Mouse (Mus musculus) bone marrow, adult 2 months (tissue): Measurements from ENCODE around the gene Lpar1. TPM values are rescaled to one million over a fixed set of nuclear protein-coding genes. Genes with fewer than 3 reads are reported as not detected.

ENCODE experiments used
- H3K27ac ChIP-seq: fragments of 200-500 bp; 2 replicates; pipeline ENCODE4 v1.5.1; 2012; ENCODE audit warnings: low read depth, mild to moderate bottlenecking, control low read depth, inconsistent platforms, low read length; ENCODE audit not compliant: control insufficient read depth, poor library complexity, insufficient read depth
- H3K4me1 ChIP-seq: fragments of 200-500 bp; 2 replicates; pipeline ENCODE4 v1.6.1; 2011; ENCODE audit warnings: low read length; ENCODE audit not compliant: control insufficient read depth, insufficient read depth
- H3K4me3 ChIP-seq: fragments of 200-500 bp; replicated peaks from 2 replicates; pipeline ENCODE3; 2011; ENCODE audit warnings: mild to moderate bottlenecking, low read depth, low read length, control low read depth; ENCODE audit not compliant: control insufficient read depth
- CTCF ChIP-seq: fragments of 200-500 bp; IDR thresholded peaks from 2 replicates; pipeline ENCODE4 v1.5.1; 2011; ENCODE audit warnings: low read length, control low read depth; ENCODE audit not compliant: control insufficient read depth, insufficient read depth
- POLR2A ChIP-seq: fragments of 200-500 bp; IDR thresholded peaks from 2 replicates; pipeline ENCODE4 v1.6.1; 2011; ENCODE audit warnings: low read depth, mild to moderate bottlenecking, control low read depth, low read length, borderline replicate concordance; ENCODE audit not compliant: control insufficient read depth
- WGBS: fragments of 180-500 bp; shearing (Covaris S2); methylation state at CpG from one replicate; pipeline ENCODE4 v1.1.7; 2018; 5-methylcytosine and 5-hydroxymethylcytosine counted together
- polyA plus RNA-seq: library from polyadenylated mRNA; stranded (reverse); fragments of >200 nt; gene quantifications from 2 replicates; pipeline ENCODE4 v1.2.4, GENCODE M21; 2011; ENCODE audit warnings: low replicate concordance; ENCODE audit not compliant: missing spikeins, insufficient read depth, insufficient read length

Gene Lpar1
- polyA plus RNA-seq, 1 experiment, result 2.0 TPM

DNA sequence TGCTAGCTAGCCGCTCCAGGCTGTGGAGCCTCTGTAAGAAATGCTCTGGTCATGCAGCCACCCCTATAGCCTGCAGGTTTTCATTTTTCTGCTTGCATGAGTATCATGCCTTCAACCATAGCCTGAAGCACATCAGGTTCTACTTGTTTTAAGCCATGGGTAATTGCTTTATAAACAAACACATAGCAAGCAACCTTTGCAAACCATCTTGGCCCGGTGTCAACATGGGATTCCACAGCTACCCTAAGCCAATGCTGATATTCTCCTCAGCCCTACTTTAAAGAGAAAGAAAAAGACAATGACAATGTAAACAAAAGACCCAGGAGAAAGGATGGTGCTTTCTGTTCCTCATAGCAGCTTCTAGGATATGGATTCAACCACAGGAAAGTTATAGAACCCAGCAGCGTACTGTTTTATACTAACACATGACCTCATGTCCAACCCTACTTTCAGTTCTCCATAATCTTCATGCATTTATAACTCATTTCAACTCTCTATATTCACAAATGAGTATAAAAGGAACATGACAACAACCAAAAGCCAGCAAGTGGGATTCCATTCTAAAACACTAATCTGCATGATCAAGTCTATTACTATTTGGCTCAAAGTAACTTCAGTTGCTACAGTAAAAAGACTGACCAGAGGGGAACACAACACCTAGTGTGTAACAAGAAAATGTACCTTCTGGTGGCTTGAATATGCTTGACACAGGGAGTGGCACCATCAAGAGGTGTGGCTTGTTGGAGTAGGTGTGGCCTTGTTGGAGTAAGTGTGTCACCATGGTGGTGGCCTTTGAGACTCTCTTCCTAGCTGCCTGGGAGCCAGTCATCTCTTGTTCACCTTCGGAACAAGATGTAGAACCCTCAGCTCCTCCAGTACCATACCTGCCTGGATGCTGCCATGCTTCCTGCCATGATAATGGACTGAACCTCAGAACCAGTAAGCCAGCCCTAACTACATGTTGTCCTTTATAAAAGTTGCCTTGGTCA lies 46.9 kb downstream of the Lpar1 start:
- Histone ChIP-seq H3K4me3 (no peak overlapping the region), H3K27ac (no peak overlapping the region), H3K4me1 (no peaks in the 10 kb centered on the region)
- 82% methylated on average over 4 of the region's 4 CpGs for WGBS
- TF ChIP-seq POLR2A (no peak), CTCF (no peak)

DNA sequence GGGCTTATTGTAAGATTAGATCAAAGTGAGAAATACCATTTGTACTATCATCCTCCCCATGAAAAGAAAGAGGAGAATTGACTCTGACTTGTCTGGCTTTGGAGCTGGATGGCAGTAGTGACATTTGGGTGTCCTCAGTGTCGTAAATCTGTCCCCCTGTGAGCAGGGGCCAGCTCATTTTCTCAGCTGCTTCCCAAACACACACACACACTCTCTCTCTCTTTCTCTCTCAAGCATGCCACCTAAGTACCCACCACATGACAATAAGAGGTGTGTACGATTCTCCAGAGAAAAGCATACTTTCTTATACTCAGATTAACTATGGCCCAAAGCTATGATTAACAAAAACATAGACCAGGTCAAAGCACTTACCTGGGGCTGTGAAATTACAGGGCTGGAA lies 49.4 kb downstream of the Lpar1 start:
- TF ChIP-seq POLR2A (no peak), CTCF (no peak)
- no peak overlapping the region for H3K27ac ChIP-seq
- no peak overlapping the region for H3K4me3 ChIP-seq
- 84% methylated on average over 2 of the region's 2 CpGs for WGBS
- H3K4me1 ChIP-seq, result no peaks in the 10 kb centered on the region

GRCm38 (mm10) chr4:58501012-58501777 lies 52.5 kb downstream of the Lpar1 start:
- no peak overlapping the region for H3K27ac ChIP-seq
- H3K4me1 ChIP-seq, result no peaks in the 10 kb centered on the region
- TF ChIP-seq POLR2A, result no peak
- no peak for TF ChIP-seq CTCF
- 87% methylated on average over 21 of the region's 21 CpGs for WGBS
- H3K4me3 ChIP-seq, result no peak overlapping the region

DNA sequence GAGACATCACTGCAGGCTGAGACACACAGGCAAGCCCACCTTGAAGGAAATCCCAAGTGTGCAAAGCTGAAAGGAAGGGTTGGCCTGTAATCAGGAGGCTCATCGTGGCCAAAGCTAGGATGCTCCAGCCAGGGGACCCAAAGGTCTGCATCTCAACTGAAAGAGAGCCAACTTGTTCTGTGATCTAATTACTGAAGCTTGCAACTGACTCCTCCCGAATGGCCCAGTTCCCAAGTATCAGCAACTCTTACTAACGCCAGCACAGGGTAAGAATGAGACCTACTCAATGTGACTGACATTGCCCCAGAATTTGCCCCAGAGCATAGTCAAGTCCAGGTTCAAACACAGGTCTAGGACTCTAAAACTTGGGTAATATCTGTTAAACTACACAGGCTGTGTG lies 53.9 kb downstream of the Lpar1 start:
- no peaks in the 10 kb centered on the region for H3K4me1 ChIP-seq
- H3K4me3 ChIP-seq, result no peak overlapping the region
- no peak overlapping the region for H3K27ac ChIP-seq
- 90% methylated on average over 3 of the region's 3 CpGs for WGBS
- TF ChIP-seq CTCF (no peak), POLR2A (no peak)

GRCm38 (mm10) chr4:58499241-58499640 lies 54.5 kb downstream of the Lpar1 start:
- 82% methylated on average over 3 of the region's 3 CpGs for WGBS
- TF ChIP-seq CTCF (no peak), POLR2A (no peak)

DNA sequence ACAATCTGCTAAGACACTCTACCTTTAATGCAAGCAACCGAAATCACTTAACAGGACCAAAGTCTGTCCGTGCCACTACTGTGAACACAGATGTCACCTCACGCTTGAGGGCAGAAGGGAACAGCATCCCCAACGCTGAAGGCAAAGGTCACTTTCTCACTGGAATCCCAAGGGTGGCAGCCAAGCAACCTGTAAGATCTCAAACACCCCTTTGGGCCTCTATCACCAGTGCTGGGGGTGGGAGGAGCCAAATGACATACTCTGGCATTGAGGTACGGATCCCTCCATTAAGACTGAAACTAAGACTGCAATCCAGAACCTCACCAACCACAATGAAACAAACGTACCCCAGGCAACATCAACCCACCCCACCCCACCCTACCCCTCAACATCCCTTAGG lies 55.0 kb downstream of the Lpar1 start:
- H3K4me1 ChIP-seq, result no peaks in the 10 kb centered on the region
- 75% methylated on average over 6 of the region's 6 CpGs for WGBS
- H3K27ac ChIP-seq, result no peak overlapping the region
- TF ChIP-seq CTCF (no peak), POLR2A (no peak)
- H3K4me3 ChIP-seq, result no peak overlapping the region

More at GRCm38 (mm10) chr4:58499241-58499640, 54.5 kb downstream of the Lpar1 start:
- no peaks in the 10 kb centered on the region for H3K4me1 ChIP-seq
- H3K4me3 ChIP-seq, result no peak overlapping the region
- H3K27ac ChIP-seq, result no peak overlapping the region

- H3K4me1 ChIP-seq, result no peaks in the 10 kb centered on the region
- WGBS, result 88% methylated on average over 4 of the region's 4 CpGs
- TF ChIP-seq CTCF, result no peak
- TF ChIP-seq POLR2A, result no peak
- no peak overlapping the region for H3K27ac ChIP-seq
- no peak overlapping the region for H3K4me3 ChIP-seq
Measured at GRCm38 (mm10) chr4:58497284-58497683, 56.4 kb downstream of the Lpar1 start.

- no peak overlapping the region for H3K27ac ChIP-seq
- 78% methylated on average over 8 of the region's 8 CpGs for WGBS
- TF ChIP-seq CTCF (no peak), POLR2A (no peak)
Measured at GRCm38 (mm10) chr4:58496743-58497142, 57.0 kb downstream of the Lpar1 start.

More at GRCm38 (mm10) chr4:58496743-58497142, 57.0 kb downstream of the Lpar1 start:
- Histone ChIP-seq H3K4me3 (no peak overlapping the region), H3K4me1 (no peaks in the 10 kb centered on the region)
